Mouse (Mus musculus) kidney, adult 2 months (tissue): ENCODE results near the gene Sh2d1b1. TPM values are rescaled to one million over a fixed set of nuclear protein-coding genes. Genes with fewer than 3 reads are reported as not detected.
"Not testable (repeated sequence)": the region's sequence is repeated elsewhere in the genome, so short reads cannot be mapped to it uniquely, and the experiment has no call there.

Source experiments
- DNase-seq: peaks from one replicate; pipeline ENCODE4 v3.0.0; 2021
- H3K27ac ChIP-seq: fragments of 200-500 bp; 2 replicates; pipeline ENCODE4 v1.5.1; 2012; ENCODE audit warnings: low read depth, low read length, control low read depth, inconsistent platforms; ENCODE audit not compliant: insufficient read depth
- H3K27me3 ChIP-seq: fragments of 200-500 bp; replicated peaks from 2 replicates; pipeline ENCODE4 v1.6.1; 2012; ENCODE audit warnings: mild to moderate bottlenecking, moderate library complexity, low read length, inconsistent platforms; ENCODE audit not compliant: control insufficient read depth, insufficient read depth
- H3K36me3 ChIP-seq: fragments of 200-500 bp; 2 replicates; pipeline ENCODE4 v1.6.1; 2012; ENCODE audit warnings: mild to moderate bottlenecking, moderate library complexity, low read length, inconsistent platforms; ENCODE audit not compliant: control insufficient read depth, insufficient read depth
- H3K4me1 ChIP-seq: fragments of 200-500 bp; 2 replicates; pipeline ENCODE4 v1.6.1; 2011; ENCODE audit warnings: low read length; ENCODE audit not compliant: control insufficient read depth, insufficient read depth
- H3K4me3 ChIP-seq: fragments of 200-500 bp; 2 replicates; pipeline ENCODE4 v1.5.1; 2011; ENCODE audit warnings: mild to moderate bottlenecking, low read depth, low read length, control low read depth; ENCODE audit not compliant: insufficient read depth
- CTCF ChIP-seq: fragments of 200-500 bp; conservative IDR thresholded peaks from 2 replicates; pipeline ENCODE4 v1.5.1; 2011; ENCODE audit warnings: low read depth, mild to moderate bottlenecking, control low read depth, low read length, moderate library complexity, mixed read lengths; ENCODE audit not compliant: insufficient read depth, insufficient read length
- POLR2A ChIP-seq: fragments of 200-500 bp; IDR thresholded peaks from one replicate; pipeline ENCODE4 v1.6.1; 2011; ENCODE audit warnings: low read depth, low read length, control low read depth
- WGBS: fragments of 180-500 bp; shearing (Covaris S2); methylation state at CpG from one replicate; pipeline ENCODE4 v1.1.7; 2018; 5-methylcytosine and 5-hydroxymethylcytosine counted together
- polyA plus RNA-seq: library from polyadenylated mRNA; depleted of rRNA; stranded (reverse); fragments of >200 nt; gene quantifications from 2 replicates; pipeline ENCODE4 v1.2.3, GENCODE M21; 2012; rRNA removed

Sh2d1b1 gene
- 0.37 and 0.50 TPM in 2 replicates for polyA plus RNA-seq

- no peaks in the 10 kb centered on the region for H3K27me3 ChIP-seq
- WGBS: 77% methylated on average over 3 of the region's 3 CpGs
- no peak within 1 kb of the TSS for H3K27ac ChIP-seq
- TF ChIP-seq POLR2A: no peak
- no peak for TF ChIP-seq CTCF
- no peaks in the 10 kb centered on the region for H3K36me3 ChIP-seq
- DNase-seq: peak; percentile 14
- no peak within 1 kb of the TSS for H3K4me3 ChIP-seq
- no peaks in the 10 kb centered on the region for H3K4me1 ChIP-seq
These were observed at the start of gene Sh2d1b1 for GRCm38 (mm10) chr1:170277016-170277415. TSS of gene Sh2d1b1 (plus strand) at chr1:170277320.

- H3K36me3 ChIP-seq, H3K27ac ChIP-seq, DNase-seq, H3K4me3 ChIP-seq, H3K27me3 ChIP-seq, H3K4me1 ChIP-seq: not testable (repeated sequence)
- 67% methylated on average over 6 of the region's 6 CpGs for WGBS
These were observed 44.4 kb upstream of the Sh2d1b1 start, which contains the start of gene Sh2d1b2 for GRCm38 (mm10) chr1:170232688-170233087. TSS of gene Sh2d1b2 (plus strand) at chr1:170232749.

GRCm38 (mm10) chr1:170245016-170245415 lies 32.1 kb upstream of the Sh2d1b1 start:
- TF ChIP-seq CTCF: no peak
- no peak for TF ChIP-seq POLR2A
- Histone ChIP-seq H3K4me3 (no peak overlapping the region), H3K27me3 (peaks cover 1% of the 10 kb centered on the region; the same call in 1 of the 2 replicates), H3K27ac (no peak overlapping the region), H3K36me3 (no peaks in the 10 kb centered on the region), H3K4me1 (no peaks in the 10 kb centered on the region)
- 75% methylated on average over 3 of the region's 3 CpGs for WGBS
- no peak for DNase-seq

- 34% methylated on average over 30 of the region's 30 CpGs for WGBS
- TF ChIP-seq CTCF (no peak), POLR2A (no peak)
- H3K27ac ChIP-seq: no peak overlapping the region
These were observed 22.1 kb upstream of the Sh2d1b1 start for GRCm38 (mm10) chr1:170254893-170255559.

GRCm38 (mm10) chr1:170255560-170255910 lies 21.6 kb upstream of the Sh2d1b1 start:
- no peak overlapping the region for H3K27ac ChIP-seq

More at GRCm38 (mm10) chr1:170254893-170255559, 22.1 kb upstream of the Sh2d1b1 start:
- H3K4me1 ChIP-seq: no peaks in the 10 kb centered on the region; the same call in 1 of the 2 replicates
- H3K27me3 ChIP-seq: no peaks in the 10 kb centered on the region
- H3K4me3 ChIP-seq: peak overlapping the region; percentile 84
- H3K36me3 ChIP-seq: no peaks in the 10 kb centered on the region
- no peak for DNase-seq

GRCm38 (mm10) chr1:170270281-170270680 lies 6.8 kb upstream of the Sh2d1b1 start:
- 83% methylated on average over 6 of the region's 6 CpGs for WGBS
- no peak for DNase-seq
- Histone ChIP-seq H3K27me3 (no peaks in the 10 kb centered on the region), H3K27ac (no peak overlapping the region), H3K36me3 (no peaks in the 10 kb centered on the region), H3K4me1 (no peaks in the 10 kb centered on the region), H3K4me3 (no peak overlapping the region)
- TF ChIP-seq CTCF (no peak), POLR2A (no peak)

More at GRCm38 (mm10) chr1:170255560-170255910, 21.6 kb upstream of the Sh2d1b1 start:
- TF ChIP-seq POLR2A: no peak
- TF ChIP-seq CTCF: no peak
- DNase-seq: peak; percentile 93
- 19% methylated on average over 32 of the region's 32 CpGs for WGBS
- Histone ChIP-seq H3K36me3 (no peaks in the 10 kb centered on the region), H3K4me3 (peak overlapping the region; percentile 84), H3K27me3 (no peaks in the 10 kb centered on the region), H3K4me1 (no peaks in the 10 kb centered on the region; the same call in 1 of the 2 replicates)

DNA sequence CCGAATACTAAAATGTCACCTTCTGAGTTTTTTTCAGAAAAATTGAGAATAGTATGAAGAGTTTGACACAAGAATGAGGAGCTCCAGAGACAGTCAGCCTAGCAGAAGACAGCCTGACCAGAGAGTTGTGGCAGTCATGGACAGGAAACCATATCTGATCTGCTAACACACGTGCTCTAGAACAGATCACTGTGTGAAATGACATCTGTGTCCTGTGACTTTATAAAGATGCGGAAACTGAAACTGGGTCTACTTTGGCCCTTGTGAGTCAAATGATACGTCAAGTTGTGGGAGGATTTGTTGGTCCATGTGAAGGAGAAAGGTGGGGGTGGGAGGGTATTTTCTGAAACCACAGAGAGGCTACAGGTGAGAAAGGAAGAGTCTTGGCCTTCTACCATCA lies 6.4 kb upstream of the Sh2d1b1 start:
- DNase-seq: no peak
- no peaks in the 10 kb centered on the region for H3K4me1 ChIP-seq
- H3K36me3 ChIP-seq: no peaks in the 10 kb centered on the region
- 63% methylated on average over 4 of the region's 4 CpGs for WGBS
- H3K27me3 ChIP-seq: no peaks in the 10 kb centered on the region
- no peak overlapping the region for H3K27ac ChIP-seq
- TF ChIP-seq POLR2A (no peak), CTCF (no peak)
- H3K4me3 ChIP-seq: no peak overlapping the region
